Comparison of ENCODE assay signal across 8 mouse cellular contexts in the genomic region with DNA sequence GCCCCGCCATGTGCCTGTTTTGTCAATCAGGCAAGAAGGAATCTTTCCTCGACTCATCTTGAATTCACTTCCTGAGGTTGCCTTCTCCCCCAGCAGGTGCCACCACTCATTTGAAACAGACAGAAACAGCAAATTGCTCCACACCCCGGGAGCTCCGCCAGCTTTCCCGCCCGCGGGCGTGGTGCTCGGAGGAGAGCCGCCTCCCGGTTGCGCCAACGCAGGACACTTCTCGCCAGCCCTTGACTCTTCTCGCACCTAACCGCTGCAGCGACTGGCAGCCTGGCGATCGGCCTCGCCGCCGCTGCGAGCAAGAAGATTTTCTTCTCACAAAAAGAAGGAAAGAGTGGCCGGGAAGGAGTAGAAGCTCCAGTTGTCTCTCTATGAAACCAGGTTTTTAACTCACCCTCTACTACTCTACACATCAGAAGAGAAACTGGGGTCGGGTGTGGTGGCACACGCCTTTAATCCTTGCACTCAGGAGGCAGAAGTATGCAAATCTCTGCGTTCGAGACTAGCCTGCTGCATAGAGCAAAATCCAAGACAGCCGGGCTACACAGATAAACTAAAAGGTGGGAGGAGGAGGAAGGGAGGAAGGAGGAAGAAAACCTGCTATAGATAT. TPM values are rescaled to one million over a fixed set of nuclear protein-coding genes. Genes with fewer than 3 reads are reported as not detected.
DNase-seq lines count a peak whose midpoint lies in the region; ATAC-seq and TF ChIP-seq lines count a peak whose summit lies in the region.

No protein-coding gene starts in this region.

- H3K4me1 ChIP-seq in ES-E14 (ENCODE audit: control insufficient read depth in 2 of 2, insufficient read depth in 2 of 2, low read length in 2 of 2, poor library complexity in 1 of 2), result peaks cover 3 to 10% of the 10 kb centered on the region in 2 experiments; a peak in 2 of 4 replicates
- peaks cover 17% of the 10 kb centered on the region for H3K4me1 ChIP-seq in intestine, embryonic 14.5 days (replicated peaks; ENCODE audit: control insufficient read depth, insufficient read depth, low read length)
- H3K4me1 ChIP-seq in midbrain, embryonic 11.5 days (ENCODE audit: control insufficient read depth, insufficient read depth, low read length), result peaks cover 22% of the 10 kb centered on the region
- peaks cover 16% of the 10 kb centered on the region; the same call in 1 of the 2 replicates for H3K4me1 ChIP-seq in stomach, embryonic 16.5 days (ENCODE audit: control insufficient read depth, insufficient read depth, low read length)

- 3% methylated on average over 29 of the region's 29 CpGs for WGBS in intestine, embryonic 14.5 days
- WGBS in midbrain, embryonic 11.5 days, result 2% methylated on average over 29 of the region's 29 CpGs
- 2% methylated on average over 29 of the region's 29 CpGs for WGBS in stomach, embryonic 16.5 days

- no peak overlapping the region; the same call in 1 of the 2 replicates for H3K27ac ChIP-seq in ES-E14 (ENCODE audit: insufficient read depth, low read depth, low read length, poor library complexity, severe bottlenecking)
- H3K27ac ChIP-seq in intestine, embryonic 14.5 days (ENCODE audit: low read depth), result no peak overlapping the region
- no peak overlapping the region for H3K27ac ChIP-seq in midbrain, embryonic 11.5 days (ENCODE audit: low read depth, low read length)
- peak overlapping the region; percentile 25; the same call in 1 of the 2 replicates for H3K27ac ChIP-seq in stomach, embryonic 16.5 days (ENCODE audit: low read length)

- H3K4me2 ChIP-seq in intestine, embryonic 14.5 days (ENCODE audit: low read length), result peak overlapping the region; percentile 69
- peak overlapping the region; percentile 49 for H3K4me2 ChIP-seq in midbrain, embryonic 11.5 days
- H3K4me2 ChIP-seq in stomach, embryonic 16.5 days (ENCODE audit: low read depth, low read length), result peak overlapping the region; percentile 66

- peaks cover 24% of the 10 kb centered on the region for H3K27me3 ChIP-seq in intestine, embryonic 14.5 days (replicated peaks; ENCODE audit: control insufficient read depth, insufficient read depth, low read length)
- H3K27me3 ChIP-seq in midbrain, embryonic 11.5 days (ENCODE audit: control insufficient read depth, insufficient read depth, low read length), result peaks cover 4% of the 10 kb centered on the region; the same call in 1 of the 2 replicates
- 0 out of 2 replicates have a peak, but pooled peaks cover 10% of the 10 kb centered on the region for H3K27me3 ChIP-seq in stomach, embryonic 16.5 days (ENCODE audit: control insufficient read depth, insufficient read depth, low read length)

- in situ Hi-C loops in ES-E14 (cut with MboI; ENCODE audit: low sequenced_read_pairs in 2 of 2, unreplicated experiment in 2 of 2), result no loop called here

- no peaks in the 10 kb centered on the region for H3K9me3 ChIP-seq in ES-E14 (ENCODE audit: control insufficient read depth, insufficient read depth, low read depth, low read length)
- H3K9me3 ChIP-seq in intestine, embryonic 14.5 days (ENCODE audit: control insufficient read depth, low read length), result no peaks in the 10 kb centered on the region
- peaks cover 3% of the 10 kb centered on the region; the same call in 1 of the 2 replicates for H3K9me3 ChIP-seq in midbrain, embryonic 11.5 days (ENCODE audit: control insufficient read depth, low read length)
- H3K9me3 ChIP-seq in stomach, embryonic 16.5 days (replicated peaks; ENCODE audit: control insufficient read depth, low read length), result no peaks in the 10 kb centered on the region

- no peaks in the 10 kb centered on the region for H3K36me3 ChIP-seq in ES-E14 (ENCODE audit: control insufficient read depth, insufficient read depth, low read length, poor library complexity, severe bottlenecking)
- no peaks in the 10 kb centered on the region for H3K36me3 ChIP-seq in intestine, embryonic 14.5 days (ENCODE audit: control insufficient read depth, insufficient read depth, low read length)
- H3K36me3 ChIP-seq in midbrain, embryonic 11.5 days (ENCODE audit: control insufficient read depth, insufficient read depth, low read length), result no peaks in the 10 kb centered on the region
- no peaks in the 10 kb centered on the region for H3K36me3 ChIP-seq in stomach, embryonic 16.5 days (ENCODE audit: control insufficient read depth, insufficient read depth, low read length)

- DNase-seq in ES-E14 (ENCODE audit: low read depth, low spot score) (peak; percentile 40), MN1 (ENCODE audit: low spot score) (no peak)
- peak; percentile 72 for DNase-seq in embryo, embryonic 11 days
- peak; percentile 57 to 80 for DNase-seq in gastrocnemius, postnatal 4 days (ENCODE audit: low spot score in 2 of 2)
- DNase-seq in intestine, embryonic 14.5 days (ENCODE audit: low spot score), result peak; percentile 68
- DNase-seq in left cerebral cortex, postnatal 4 days, result peak; percentile 63
- peak; percentile 93 for DNase-seq in midbrain, embryonic 11.5 days (ENCODE audit: low spot score, missing footprints)

- ATAC-seq in intestine, embryonic 14.5 days (replicated peaks; ENCODE audit: low FRiP score, low TSS enrichment, low read depth), result no peak
- no peak for ATAC-seq in midbrain, embryonic 11.5 days (ENCODE audit: low FRiP score)
- no peak for ATAC-seq in stomach, embryonic 16.5 days (ENCODE audit: insufficient read depth, low FRiP score)

- intact Hi-C loops in left cerebral cortex, postnatal 4 days (cut with DNase I), result loop anchor here (10.0 kb wide), 1 partner anchor 338 kb away; no protein-coding TSS in a partner anchor

- peak overlapping the region; percentile 13 to 35 for H3K4me3 ChIP-seq in ES-E14 (ENCODE audit: insufficient read depth in 1 of 2, low read depth in 1 of 2, low read length in 2 of 2, poor library complexity in 1 of 2, severe bottlenecking in 1 of 2)
- peak overlapping the region; percentile 31 for H3K4me3 ChIP-seq in intestine, embryonic 14.5 days (ENCODE audit: low read depth, low read length)
- peak overlapping the region; percentile 18 for H3K4me3 ChIP-seq in midbrain, embryonic 11.5 days (ENCODE audit: low read depth, low read length)
- peak overlapping the region; percentile 46 for H3K4me3 ChIP-seq in stomach, embryonic 16.5 days (replicated peaks; ENCODE audit: low read length)

- no peak overlapping the region; the same call in 1 of the 2 replicates for H3K9ac ChIP-seq in ES-E14 (ENCODE audit: insufficient read depth, low read depth, low read length, poor library complexity, severe bottlenecking)
- H3K9ac ChIP-seq in intestine, embryonic 14.5 days (ENCODE audit: low read length), result peak overlapping the region; percentile 40; the same call in 1 of the 2 replicates
- H3K9ac ChIP-seq in midbrain, embryonic 11.5 days (ENCODE audit: low read length), result peak overlapping the region; percentile 34
- peak overlapping the region; percentile 73 for H3K9ac ChIP-seq in stomach, embryonic 16.5 days (ENCODE audit: low read length)

TF ChIP-seq in ES-E14, 5 proteins besides CTCF, POLR2A, EP300 and RAD21:
- TF ChIP-seq HCFC1 (IDR thresholded peaks at IDR 0.05; ENCODE audit: borderline replicate concordance, insufficient read depth, low read length), result no peak

RNA-seq across cellular contexts. Expression of a gene that starts 2.8 kb away (rescaled TPM):
- 2.4 and 3.7 TPM in 2 replicates for total RNA-seq in ES-E14 (2012; rRNA removed)
- total RNA-seq in gastrocnemius, postnatal 4 days (2021), result 10 to 100 TPM; 94.6 to 97.6 TPM
- polyA plus RNA-seq in intestine, embryonic 14.5 days (2014; fragmentation: Nextera tagmentation; extraction: Ambion mirVana), result 11.5 and 12.1 TPM in 2 replicates
- 100 to 1,000 TPM; 185 to 206 TPM for total RNA-seq in left cerebral cortex, postnatal 4 days (2021)
- polyA plus RNA-seq in midbrain, embryonic 11.5 days (2014; fragmentation: Nextera tagmentation; extraction: Ambion mirVana), result 43.9 and 47.5 TPM in 2 replicates
- 10.7 and 11.7 TPM in 2 replicates for polyA plus RNA-seq in stomach, embryonic 16.5 days (2015; fragmentation: Nextera tagmentation; extraction: Ambion mirVana)

Comparison
In these comparisons a context has a peak if more than half of its experiments do, and no peak if none do; other contexts are left out.
1. RNA of a gene that starts 2.8 kb away (total RNA-seq): 185 to 206 TPM in left cerebral cortex, postnatal 4 days and 94.6 to 97.6 TPM in gastrocnemius, postnatal 4 days; 2.4 to 3.7 TPM in ES-E14; every median in the first group is over 10 times any median in the second.
2. Peak in every context shown above with its lines, with median percentiles within 50 percentile points of each other: H3K4me3 ChIP-seq and H3K4me2 ChIP-seq.